Mouse (Mus musculus) thymus, adult 2 months (tissue): ENCODE data around the gene Map1lc3b.

Experiments
- CTCF ChIP-seq: fragments of 200-500 bp; IDR thresholded peaks from 2 replicates; pipeline ENCODE4 v1.5.1; 2012; ENCODE audit warnings: mild to moderate bottlenecking, control low read depth, low read length, moderate library complexity, borderline replicate concordance; ENCODE audit not compliant: control insufficient read depth, poor library complexity, insufficient read depth; ENCODE audit errors: extremely low read depth
- POLR2A ChIP-seq: fragments of 200-500 bp; IDR thresholded peaks from 2 replicates; pipeline ENCODE4 v1.6.1; 2012; ENCODE audit warnings: mild to moderate bottlenecking, low read length, control low read depth, moderate library complexity; ENCODE audit not compliant: control insufficient read depth, poor library complexity, insufficient read depth; ENCODE audit errors: extremely low read depth

DNA sequence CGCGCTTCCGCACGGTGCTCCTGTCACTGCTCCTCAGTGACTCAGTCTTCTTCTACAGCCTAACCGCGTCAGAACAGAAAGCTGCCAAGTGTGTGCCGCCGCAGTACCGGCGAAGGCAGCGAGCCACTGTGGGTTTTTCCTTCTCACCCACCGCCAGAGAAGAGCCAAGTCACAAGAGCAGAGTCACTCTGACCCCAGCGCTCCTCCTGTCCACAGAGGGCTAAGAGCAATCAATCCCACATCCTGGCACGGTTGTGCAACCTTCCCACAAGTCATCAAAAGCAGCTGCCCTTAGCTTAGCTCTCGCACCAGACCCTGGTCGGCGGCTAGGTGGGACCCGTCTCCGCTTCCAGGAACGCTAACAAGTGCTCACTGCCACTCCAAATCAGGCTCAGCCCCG, 19.8 kb upstream of the Map1lc3b start:
- TF ChIP-seq CTCF (no peak), POLR2A (no peak)
